Mouse (Mus musculus) hindbrain, embryonic 11.5 days (tissue): Measurements from ENCODE around the gene Daam1. TPM values are rescaled to one million over a fixed set of nuclear protein-coding genes. Genes with fewer than 3 reads are reported as not detected.

Experiments used
- ATAC-seq: fragments of 200-750 bp; cut with Nextera tagmentation; 2 replicates; pipeline ENCODE4 v1.8.0; 2017; ENCODE audit warnings: mild to moderate bottlenecking, moderate TSS enrichment, moderate library complexity; ENCODE audit not compliant: low FRiP score
- DNase-seq: peaks from one replicate; pipeline ENCODE4 v3.0.0-alpha.2; 2015; ENCODE audit warnings: low spot score
- H3K27ac ChIP-seq: fragments of 300-500 bp; sonication (generic); 2 replicates; pipeline ENCODE4 v1.5.1; 2014; ENCODE audit warnings: mild to moderate bottlenecking, low read depth, low read length
- H3K27me3 ChIP-seq: fragments of 300-500 bp; sonication (generic); 2 replicates; pipeline ENCODE4 v1.6.1; 2014; ENCODE audit warnings: mild to moderate bottlenecking, low read length, moderate library complexity, mixed read lengths; ENCODE audit not compliant: control insufficient read depth, insufficient read depth
- H3K36me3 ChIP-seq: fragments of 300-500 bp; sonication (generic); 2 replicates; pipeline ENCODE4 v1.6.1; 2014; ENCODE audit warnings: mild to moderate bottlenecking, low read length, moderate library complexity, mixed read lengths; ENCODE audit not compliant: control insufficient read depth, insufficient read depth
- H3K4me1 ChIP-seq: fragments of 300-500 bp; sonication (generic); replicated peaks from 2 replicates; pipeline ENCODE4 v1.6.1; 2014; ENCODE audit warnings: low read length, mixed read lengths; ENCODE audit not compliant: control insufficient read depth, insufficient read depth
- H3K4me2 ChIP-seq: fragments of 300-500 bp; sonication (generic); replicated peaks from 2 replicates; pipeline ENCODE4 v1.6.1; 2014; ENCODE audit warnings: mild to moderate bottlenecking, low read depth, low read length
- H3K4me3 ChIP-seq: fragments of 300-500 bp; sonication (generic); 2 replicates; pipeline ENCODE4 v1.5.1; 2014; ENCODE audit warnings: low read depth, low read length
- H3K9ac ChIP-seq: fragments of 300-500 bp; sonication (generic); 2 replicates; pipeline ENCODE4 v1.6.1; 2014; ENCODE audit warnings: low read depth, low read length
- H3K9me3 ChIP-seq: fragments of 300-500 bp; sonication (generic); 2 replicates; pipeline ENCODE4 v1.6.1; 2016; ENCODE audit warnings: low read length; ENCODE audit not compliant: control insufficient read depth
- WGBS: fragments of 180-500 bp; shearing (Covaris S2); extraction: QIAGEN DNeasy Blood & Tissue Kit; methylation state at CpG from one replicate; pipeline ENCODE4 v1.1.7; 2014; 5-methylcytosine and 5-hydroxymethylcytosine counted together
- polyA plus RNA-seq: library from polyadenylated mRNA; unstranded; fragments of >200 nt; fragmentation: Nextera tagmentation; extraction: Ambion mirVana; gene quantifications from 2 replicates; pipeline ENCODE4 v1.2.1, GENCODE M21; 2014

The Daam1 gene
- polyA plus RNA-seq, 1 experiment from 2014 or later: 30.9 TPM

DNA sequence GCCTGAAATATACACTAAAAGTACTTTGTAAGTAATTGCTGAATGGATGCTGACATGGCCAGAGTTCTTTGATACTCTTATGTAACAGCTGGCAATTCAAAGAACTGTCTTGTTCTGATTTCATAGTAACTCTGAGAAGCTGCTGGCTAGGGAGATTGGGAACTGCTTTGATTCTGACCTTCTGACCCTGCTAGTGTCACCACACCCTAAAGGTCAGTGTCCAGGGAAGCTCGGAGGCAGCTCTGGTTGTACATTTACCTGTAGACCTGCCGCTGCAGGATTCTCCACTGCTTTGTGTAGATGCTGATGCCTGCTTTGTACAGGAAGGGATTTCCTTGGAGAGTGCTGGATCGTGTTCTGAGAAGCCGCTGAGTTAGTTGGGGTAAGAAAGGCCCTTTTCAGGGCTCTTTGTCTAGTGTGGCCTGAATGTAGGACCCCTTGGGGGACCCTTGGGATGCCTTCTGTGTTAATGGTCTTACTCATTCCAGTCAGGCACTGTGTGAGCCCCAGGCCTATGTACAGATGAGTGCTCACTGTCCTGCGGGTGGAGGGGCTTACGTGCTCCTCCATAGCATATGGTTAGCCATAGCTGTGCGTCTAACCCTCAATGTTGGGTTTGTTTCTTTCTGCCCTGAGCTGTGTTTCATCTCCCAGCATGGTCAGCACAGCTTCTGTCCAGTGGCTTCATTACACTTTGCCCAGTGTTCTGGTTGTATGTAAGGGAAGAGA, 45.0 kb downstream of the Daam1 start:
- 61% methylated on average over 7 of the region's 7 CpGs for WGBS

DNA sequence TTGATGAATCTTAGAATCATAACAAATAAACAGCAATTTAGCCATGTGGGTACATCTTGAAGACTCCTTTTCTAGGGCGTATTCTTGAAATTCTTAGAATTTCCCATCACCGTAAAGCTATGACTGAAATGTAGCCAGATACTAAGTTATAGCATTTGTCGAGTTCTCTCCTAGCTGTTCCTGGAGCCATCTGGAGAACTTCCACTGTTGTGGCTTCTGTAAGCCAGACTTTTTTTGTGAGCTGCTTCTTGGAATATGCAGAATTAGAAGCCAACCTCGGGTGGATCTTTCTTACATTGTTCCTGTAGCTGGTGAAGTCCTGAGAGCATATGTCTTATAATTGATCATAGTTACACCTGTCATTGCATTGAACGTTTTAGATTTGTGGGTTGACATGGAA, 50.1 kb downstream of the Daam1 start:
- no peak for ATAC-seq

More for the DNA sequence above, 45.0 kb downstream of the Daam1 start:
- Histone ChIP-seq H3K4me2 (no peak overlapping the region), H3K36me3 (no peaks in the 10 kb centered on the region), H3K27ac (no peak overlapping the region), H3K4me1 (no peaks in the 10 kb centered on the region), H3K4me3 (no peak overlapping the region), H3K27me3 (no peaks in the 10 kb centered on the region), H3K9me3 (no peaks in the 10 kb centered on the region), H3K9ac (no peak overlapping the region)
- DNase-seq: no peak
- ATAC-seq: no peak

DNA sequence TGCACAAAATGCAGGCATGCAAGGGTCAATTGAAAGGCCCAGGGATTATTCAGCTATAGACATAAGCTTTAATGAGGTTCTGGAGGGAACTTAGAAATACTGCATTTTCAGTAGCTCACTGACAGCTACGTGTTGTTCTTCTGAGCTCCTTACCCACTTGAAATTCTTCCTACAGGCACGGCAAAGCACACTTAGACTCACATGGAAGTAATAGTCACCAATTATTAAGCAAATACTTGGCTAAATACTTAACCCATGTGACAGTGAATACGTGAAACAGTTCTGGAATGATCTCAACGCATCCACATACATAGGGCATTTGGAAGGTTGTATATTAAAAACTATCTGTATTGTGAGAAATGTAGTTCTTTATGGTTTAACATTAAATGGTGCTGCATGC, 50.6 kb downstream of the Daam1 start:
- Histone ChIP-seq H3K27me3 (no peaks in the 10 kb centered on the region), H3K36me3 (no peaks in the 10 kb centered on the region), H3K4me2 (no peak overlapping the region), H3K4me3 (no peak overlapping the region), H3K27ac (no peak overlapping the region), H3K9me3 (no peaks in the 10 kb centered on the region), H3K4me1 (no peaks in the 10 kb centered on the region), H3K9ac (no peak overlapping the region)
- WGBS: 94% methylated on average over 4 of the region's 4 CpGs
- no peak for DNase-seq
- no peak for ATAC-seq

More for the DNA sequence above, 50.1 kb downstream of the Daam1 start:
- 91% methylated on average over 5 of the region's 5 CpGs for WGBS
- Histone ChIP-seq H3K9me3 (no peaks in the 10 kb centered on the region), H3K27ac (no peak overlapping the region), H3K9ac (no peak overlapping the region), H3K27me3 (no peaks in the 10 kb centered on the region), H3K36me3 (no peaks in the 10 kb centered on the region), H3K4me3 (no peak overlapping the region), H3K4me2 (no peak overlapping the region), H3K4me1 (no peaks in the 10 kb centered on the region)
- no peak for DNase-seq

DNA sequence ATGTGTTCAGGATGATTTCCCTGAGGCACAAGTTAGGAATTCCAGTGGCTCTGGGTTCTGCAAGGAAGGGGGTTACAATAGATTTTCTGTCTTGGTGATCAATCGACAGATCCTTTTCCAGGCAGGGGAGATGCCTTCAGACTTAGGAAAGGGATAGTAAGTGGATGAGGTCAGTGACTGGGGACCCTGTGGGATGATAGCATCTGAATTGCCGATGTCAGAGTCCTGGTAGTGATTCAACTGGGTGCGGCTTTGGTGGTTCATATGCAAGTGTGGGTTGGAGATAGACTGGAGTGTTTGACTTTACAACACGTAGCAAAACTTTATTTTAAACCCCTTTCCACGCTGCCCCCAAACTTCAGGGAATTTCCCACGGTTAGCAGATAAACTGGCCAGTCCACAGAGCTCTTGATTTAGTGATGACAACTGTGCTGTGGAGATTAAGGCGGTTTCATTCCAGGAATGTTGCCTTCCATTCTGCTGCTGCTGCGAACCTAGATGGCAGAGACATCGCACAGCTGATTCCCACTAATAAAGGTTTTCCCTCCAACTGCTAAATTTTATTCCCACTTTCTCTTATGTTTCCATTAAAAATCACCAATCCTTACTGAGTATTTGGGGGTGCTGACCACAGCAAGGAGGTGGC, 52.3 kb downstream of the Daam1 start:
- Histone ChIP-seq H3K9ac (no peak overlapping the region), H3K4me1 (no peaks in the 10 kb centered on the region; the same call in 1 of the 2 replicates), H3K27ac (no peak overlapping the region), H3K4me2 (no peak overlapping the region), H3K36me3 (no peaks in the 10 kb centered on the region), H3K4me3 (no peak overlapping the region), H3K27me3 (no peaks in the 10 kb centered on the region), H3K9me3 (no peaks in the 10 kb centered on the region)
- 82% methylated on average over 9 of the region's 9 CpGs for WGBS
- ATAC-seq (no peak), DNase-seq (no peak)

DNA sequence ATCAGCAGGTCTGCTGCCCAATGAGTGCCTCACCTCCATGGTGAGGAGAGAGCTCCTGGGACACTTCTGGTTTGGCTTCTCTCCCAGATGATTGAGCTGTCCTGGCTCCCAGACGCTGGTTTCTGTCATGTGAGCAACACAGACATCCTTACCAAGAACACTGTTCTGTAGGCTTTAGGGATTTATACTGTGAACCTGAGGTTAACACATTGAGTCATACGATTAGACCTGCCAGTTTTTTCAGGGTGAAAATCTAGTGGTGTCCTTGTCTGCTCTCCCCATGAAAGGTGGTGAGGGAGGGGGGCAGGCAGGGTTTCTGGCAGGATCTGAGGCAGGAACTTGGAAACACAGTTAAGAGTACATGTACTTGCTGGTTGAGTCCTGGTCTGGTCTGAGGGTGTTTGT, 54.3 kb downstream of the Daam1 start:
- no peaks in the 10 kb centered on the region for H3K9me3 ChIP-seq
- DNase-seq (no peak), ATAC-seq (no peak)
- H3K36me3 ChIP-seq: no peaks in the 10 kb centered on the region
- no peaks in the 10 kb centered on the region for H3K27me3 ChIP-seq
- H3K9ac ChIP-seq: no peak overlapping the region
- H3K4me2 ChIP-seq: no peak overlapping the region
- H3K4me3 ChIP-seq: no peak overlapping the region
- no peaks in the 10 kb centered on the region; the same call in 1 of the 2 replicates for H3K4me1 ChIP-seq
- H3K27ac ChIP-seq: no peak overlapping the region
- WGBS: 78% methylated on average over 2 of the region's 2 CpGs

DNA sequence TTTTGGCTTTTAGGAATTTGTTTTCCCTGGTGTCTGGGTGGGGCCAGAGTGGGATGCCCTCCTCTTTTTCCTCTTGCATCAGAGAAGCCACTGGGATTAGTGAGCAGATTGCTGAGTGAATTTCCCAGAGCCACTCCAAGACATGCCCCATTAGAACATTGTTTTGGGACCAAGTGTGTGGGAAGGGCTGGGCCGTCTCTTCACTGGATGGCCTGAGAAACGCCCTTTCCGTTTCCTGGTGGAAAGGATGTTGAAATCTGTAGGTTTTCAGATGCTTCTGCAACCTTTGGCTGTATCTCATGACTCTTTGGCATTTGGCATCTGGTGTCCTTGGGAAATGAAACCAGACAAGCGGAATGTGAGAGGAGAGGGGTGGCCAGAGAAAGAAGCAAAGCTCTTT, 54.8 kb downstream of the Daam1 start:
- WGBS: 85% methylated on average over 4 of the region's 4 CpGs
- H3K9ac ChIP-seq: no peak overlapping the region
- H3K36me3 ChIP-seq: no peaks in the 10 kb centered on the region
- H3K4me1 ChIP-seq: no peaks in the 10 kb centered on the region; the same call in 1 of the 2 replicates
- no peak overlapping the region for H3K4me2 ChIP-seq
- H3K27me3 ChIP-seq: no peaks in the 10 kb centered on the region
- ATAC-seq (no peak), DNase-seq (no peak)
- no peak overlapping the region for H3K27ac ChIP-seq
- no peak overlapping the region for H3K4me3 ChIP-seq
- H3K9me3 ChIP-seq: no peaks in the 10 kb centered on the region

DNA sequence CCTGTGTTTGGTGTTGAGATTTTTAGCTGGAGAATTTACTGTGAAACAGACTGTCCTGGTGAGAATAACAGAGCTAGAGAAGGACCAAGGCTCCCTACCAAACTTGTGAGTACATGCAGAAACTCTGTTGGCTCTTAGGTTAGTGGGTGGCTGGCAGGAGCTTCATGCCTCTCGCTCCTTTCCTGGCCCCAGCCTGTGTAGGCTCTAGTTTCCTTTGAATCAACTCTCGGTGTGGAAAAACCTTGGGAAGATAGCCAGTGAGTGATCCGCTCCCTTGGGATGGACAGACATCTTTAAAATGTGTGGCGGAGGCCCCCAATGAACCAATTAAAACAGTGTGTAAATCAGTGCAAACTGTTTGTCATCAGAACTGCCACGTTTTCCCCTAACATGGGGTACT, 55.5 kb downstream of the Daam1 start:
- H3K4me1 ChIP-seq: no peaks in the 10 kb centered on the region; the same call in 1 of the 2 replicates
- no peak overlapping the region for H3K4me3 ChIP-seq
- H3K4me2 ChIP-seq: no peak overlapping the region
- H3K27ac ChIP-seq: no peak overlapping the region
- no peak for DNase-seq
- no peak for ATAC-seq
- H3K36me3 ChIP-seq: no peaks in the 10 kb centered on the region
- 74% methylated on average over 5 of the region's 5 CpGs for whole genome bisulfite sequencing
- no peaks in the 10 kb centered on the region for H3K9me3 ChIP-seq
- no peaks in the 10 kb centered on the region for H3K27me3 ChIP-seq
- no peak overlapping the region for H3K9ac ChIP-seq

DNA sequence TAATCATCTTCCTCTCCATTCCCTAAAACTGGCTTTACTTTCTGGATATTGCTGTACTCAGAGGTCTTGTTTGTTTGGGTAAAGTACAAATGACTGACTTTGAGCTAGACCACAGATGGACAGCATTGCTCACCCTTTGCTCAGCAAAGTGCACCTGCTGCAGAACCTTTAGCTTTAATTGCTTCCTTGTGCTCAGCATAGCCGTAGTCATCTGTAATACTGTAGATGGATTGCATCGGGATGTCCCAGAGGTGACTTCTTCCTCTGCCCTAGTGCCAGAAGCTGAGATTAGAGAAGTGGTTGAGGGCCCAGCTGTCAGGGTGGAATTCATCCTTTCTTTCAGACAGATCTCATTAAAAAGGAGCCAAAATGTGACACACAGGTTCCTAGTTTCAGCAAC, 56.1 kb downstream of the Daam1 start:
- no peak for DNase-seq
- Histone ChIP-seq H3K4me2 (no peak overlapping the region), H3K4me1 (peaks cover 2% of the 10 kb centered on the region; the same call in 1 of the 2 replicates), H3K36me3 (no peaks in the 10 kb centered on the region), H3K9me3 (no peaks in the 10 kb centered on the region), H3K9ac (no peak overlapping the region), H3K27me3 (no peaks in the 10 kb centered on the region), H3K4me3 (no peak overlapping the region), H3K27ac (no peak overlapping the region)
- 85% methylated on average over 2 of the region's 2 CpGs for WGBS
- no peak for ATAC-seq

DNA sequence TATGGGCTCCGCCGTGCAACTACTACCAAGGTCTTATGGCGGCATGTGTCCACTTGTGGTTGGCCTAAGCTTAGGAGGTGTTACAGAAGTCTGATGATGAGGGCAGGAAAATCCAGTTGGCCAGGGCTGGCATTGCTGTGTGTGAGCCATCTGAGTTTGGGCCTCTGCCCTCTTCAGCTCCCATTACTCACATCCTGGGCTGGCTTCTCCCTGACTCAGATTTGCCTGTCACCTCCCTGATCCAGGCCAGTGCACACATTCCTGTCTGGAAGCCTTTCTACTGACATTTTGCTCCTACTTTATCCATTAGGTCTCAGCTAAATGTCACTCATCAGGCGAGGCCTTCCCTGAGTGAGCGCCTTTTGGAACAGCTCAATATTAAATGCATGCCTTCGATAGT, 57.5 kb downstream of the Daam1 start:
- Histone ChIP-seq H3K4me3 (no peak overlapping the region), H3K4me1 (peaks cover 4% of the 10 kb centered on the region; the same call in 1 of the 2 replicates)

More for the DNA sequence above, 57.5 kb downstream of the Daam1 start:
- Histone ChIP-seq H3K27ac (no peak overlapping the region), H3K9me3 (no peaks in the 10 kb centered on the region), H3K9ac (no peak overlapping the region), H3K36me3 (no peaks in the 10 kb centered on the region), H3K4me2 (no peak overlapping the region), H3K27me3 (no peaks in the 10 kb centered on the region)
- ATAC-seq (no peak), DNase-seq (no peak)
- 92% methylated on average over 6 of the region's 6 CpGs for WGBS
